Mouse (Mus musculus) stomach, postnatal 0 days (tissue): ENCODE results near the gene Myl9. TPM values are rescaled to one million over a fixed set of nuclear protein-coding genes. Genes with fewer than 3 reads are reported as not detected.
A peak's percentile ranks its signal among the peaks of the same experiment; 100 is the strongest.

Experiments used
- ATAC-seq: fragments of 200-750 bp; cut with Nextera tagmentation; 2 replicates; pipeline ENCODE4 v1.8.0; 2017; ENCODE audit not compliant: low FRiP score, low TSS enrichment
- DNase-seq: peaks from one replicate; pipeline ENCODE4 v3.0.0-alpha.2; 2016; ENCODE audit warnings: low spot score
- H3K27ac ChIP-seq: fragments of 300-500 bp; sonication (generic); replicated peaks from 2 replicates; pipeline ENCODE4 v1.5.1; 2014; ENCODE audit warnings: mild to moderate bottlenecking, control low read depth
- H3K27me3 ChIP-seq: fragments of 300-500 bp; sonication (generic); 2 replicates; pipeline ENCODE4 v1.6.1; 2014; ENCODE audit warnings: low read length; ENCODE audit not compliant: control insufficient read depth, insufficient read depth
- H3K36me3 ChIP-seq: fragments of 300-500 bp; sonication (generic); 2 replicates; pipeline ENCODE4 v1.6.1; 2014; ENCODE audit warnings: low read length, mixed read lengths; ENCODE audit not compliant: control insufficient read depth, insufficient read depth
- H3K4me1 ChIP-seq: fragments of 300-500 bp; sonication (generic); replicated peaks from 2 replicates; pipeline ENCODE4 v1.6.1; 2014; ENCODE audit warnings: antibody characterized with exemption; ENCODE audit not compliant: control insufficient read depth, insufficient read depth
- H3K4me2 ChIP-seq: fragments of 300-500 bp; sonication (generic); replicated peaks from 2 replicates; pipeline ENCODE4 v1.6.1; 2014; ENCODE audit warnings: low read depth, mild to moderate bottlenecking, control low read depth, moderate library complexity
- H3K4me3 ChIP-seq: fragments of 300-500 bp; sonication (generic); 2 replicates; pipeline ENCODE4 v1.5.1; 2014; ENCODE audit warnings: low read depth, low read length, control low read depth
- H3K9ac ChIP-seq: fragments of 300-500 bp; sonication (generic); 2 replicates; pipeline ENCODE4 v1.6.1; 2014; ENCODE audit warnings: mild to moderate bottlenecking, low read length, control low read depth, mixed read lengths
- H3K9me3 ChIP-seq: fragments of 300-500 bp; sonication (generic); 2 replicates; pipeline ENCODE4 v1.6.1; 2016; ENCODE audit warnings: low read length; ENCODE audit not compliant: control insufficient read depth
- CTCF ChIP-seq: IDR thresholded peaks from 2 replicates; pipeline ENCODE4 v1.5.1; 2016; ENCODE audit warnings: antibody characterized with exemption, low read depth, mild to moderate bottlenecking, moderate library complexity
- EP300 ChIP-seq: optimal IDR thresholded peaks from 2 replicates; pipeline ENCODE3; 2016; ENCODE audit warnings: antibody characterized with exemption
- WGBS: fragments of 180-500 bp; shearing (Covaris S2); extraction: QIAGEN DNeasy Blood & Tissue Kit; methylation state at CpG from one replicate; pipeline ENCODE4 v1.1.7; 2014; 5-methylcytosine and 5-hydroxymethylcytosine counted together
- polyA plus RNA-seq: library from polyadenylated mRNA; unstranded; fragments of >200 nt; fragmentation: Nextera tagmentation; extraction: Ambion mirVana; gene quantifications from 2 replicates; pipeline ENCODE4 v1.2.1, GENCODE M21; 2015

The Myl9 gene
- polyA plus RNA-seq, 1 experiment from 2014 or later = 2,268 TPM

DNA sequence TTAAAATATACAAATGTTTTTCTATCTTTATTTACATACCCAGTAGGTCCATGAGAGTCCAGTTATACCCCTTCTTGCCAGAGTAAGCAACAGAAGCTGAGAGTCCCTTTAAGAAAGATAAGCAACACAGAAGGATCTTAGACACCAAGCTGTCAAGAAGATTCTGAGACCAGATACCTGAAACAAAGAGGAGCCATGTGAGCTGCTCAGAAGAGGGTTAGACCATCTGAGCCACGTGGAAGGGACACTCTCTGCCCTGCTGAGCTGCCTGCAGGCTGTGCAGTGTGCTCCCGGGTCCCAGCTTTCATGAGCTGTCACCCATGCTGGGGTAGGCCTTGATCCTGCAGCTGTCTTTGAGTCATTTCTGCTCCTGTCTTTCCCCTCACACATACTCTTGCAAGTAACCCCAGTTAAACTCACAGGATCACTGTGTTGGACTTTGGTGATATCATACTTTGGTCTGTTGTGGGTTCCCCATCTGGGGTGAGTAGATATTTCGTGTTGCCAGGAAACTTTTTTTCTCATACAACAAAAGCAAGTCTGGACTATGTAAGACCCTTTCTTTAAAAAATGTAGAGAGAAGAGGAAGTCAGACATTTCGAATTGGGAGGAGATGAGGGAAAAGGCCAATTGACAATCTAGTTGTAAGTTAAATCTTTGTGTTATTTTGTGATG, 28.6 kb downstream of the Myl9 start:
- no peak overlapping the region for H3K27ac ChIP-seq
- ATAC-seq (no peak), DNase-seq (no peak)
- no peaks in the 10 kb centered on the region for H3K9me3 ChIP-seq
- no peaks in the 10 kb centered on the region for H3K27me3 ChIP-seq
- H3K4me2 ChIP-seq = no peak overlapping the region
- H3K36me3 ChIP-seq = no peaks in the 10 kb centered on the region
- H3K9ac ChIP-seq = no peak overlapping the region
- WGBS = 59% methylated on average over 4 of the region's 4 CpGs
- TF ChIP-seq CTCF (no peak), EP300 (no peak)
- H3K4me3 ChIP-seq = no peak overlapping the region
- H3K4me1 ChIP-seq = no peaks in the 10 kb centered on the region

DNA sequence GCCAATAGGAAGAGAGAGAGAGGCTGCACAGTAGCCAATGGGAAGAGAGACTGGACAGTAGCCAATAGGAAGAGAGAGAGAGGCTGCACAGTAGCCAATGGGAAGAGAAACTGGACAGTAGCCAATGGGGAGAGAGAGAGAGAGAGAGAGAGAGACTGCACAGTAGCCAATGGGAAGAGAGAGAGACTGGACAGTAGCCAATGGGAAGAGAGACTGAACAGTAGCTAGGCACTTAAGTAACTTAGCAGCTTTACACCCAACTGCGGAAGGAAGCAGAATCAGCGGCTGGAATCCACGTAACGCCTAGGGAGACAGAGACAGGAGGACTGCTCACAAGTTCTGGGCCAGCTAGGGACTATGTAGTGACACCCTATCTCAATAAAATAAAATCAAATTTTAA, 29.4 kb downstream of the Myl9 start:
- no peaks in the 10 kb centered on the region for H3K9me3 ChIP-seq
- DNase-seq = no peak
- no peaks in the 10 kb centered on the region for H3K4me1 ChIP-seq
- no peak overlapping the region for H3K4me3 ChIP-seq
- no peak overlapping the region for H3K27ac ChIP-seq
- 88% methylated on average over 4 of the region's 4 CpGs for WGBS
- no peak overlapping the region for H3K4me2 ChIP-seq
- no peak overlapping the region for H3K9ac ChIP-seq
- TF ChIP-seq CTCF (no peak), EP300 (no peak)
- no peak for ATAC-seq
- no peaks in the 10 kb centered on the region for H3K36me3 ChIP-seq
- no peaks in the 10 kb centered on the region for H3K27me3 ChIP-seq

DNA sequence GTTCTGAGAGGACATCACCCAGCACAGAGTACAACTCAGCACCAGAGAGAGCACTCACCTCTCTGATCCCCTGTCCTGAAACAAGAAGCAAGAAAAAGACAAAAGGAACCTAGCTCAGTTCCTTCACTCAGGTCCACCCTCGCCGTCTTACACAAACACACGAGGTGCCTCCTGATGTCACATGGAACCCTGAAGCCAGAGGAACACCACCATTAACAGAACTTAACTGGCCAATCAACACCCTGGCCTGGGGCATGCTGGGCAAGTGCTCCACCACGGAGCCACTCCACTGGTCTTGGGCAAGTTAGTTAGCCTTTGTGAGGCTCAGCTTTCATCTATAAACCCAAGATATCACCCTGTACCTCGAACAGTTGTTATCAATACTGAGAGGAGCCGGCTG, 31.7 kb downstream of the Myl9 start:
- no peak for DNase-seq

DNA sequence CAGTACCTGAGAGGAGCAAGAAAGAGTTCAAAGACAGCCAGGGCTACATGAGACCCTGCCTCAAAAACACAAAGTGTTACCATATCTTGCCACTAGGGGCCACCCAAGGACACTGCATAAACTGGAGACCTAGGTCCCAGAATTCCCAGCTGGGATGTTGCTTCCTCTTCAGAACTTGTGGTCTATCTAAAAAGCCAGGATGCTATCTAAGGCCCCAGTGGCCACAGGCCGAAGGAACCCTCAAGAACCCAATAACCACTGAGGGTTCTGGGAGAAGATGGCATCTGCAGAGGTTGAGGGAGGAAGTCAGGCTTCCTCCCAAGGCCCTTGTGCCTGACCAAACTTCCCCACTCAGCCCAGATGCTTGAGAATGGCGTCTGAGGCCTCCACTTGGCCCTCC, 34.4 kb downstream of the Myl9 start:
- WGBS = 61% methylated on average over 2 of the region's 2 CpGs
- no peak overlapping the region for H3K27ac ChIP-seq
- no peak overlapping the region for H3K4me3 ChIP-seq
- TF ChIP-seq CTCF (peak; percentile 92), EP300 (no peak)
- no peak overlapping the region for H3K4me2 ChIP-seq
- no peaks in the 10 kb centered on the region for H3K4me1 ChIP-seq
- H3K27me3 ChIP-seq = no peaks in the 10 kb centered on the region
- ATAC-seq (peak; percentile 45; the same call in 1 of the 2 replicates), DNase-seq (peak; percentile 50)
- no peaks in the 10 kb centered on the region for H3K36me3 ChIP-seq
- no peak overlapping the region for H3K9ac ChIP-seq
- no peaks in the 10 kb centered on the region for H3K9me3 ChIP-seq

More for the DNA sequence above, 31.7 kb downstream of the Myl9 start:
- Histone ChIP-seq H3K4me2 (no peak overlapping the region), H3K27ac (no peak overlapping the region), H3K9me3 (no peaks in the 10 kb centered on the region), H3K36me3 (no peaks in the 10 kb centered on the region), H3K27me3 (no peaks in the 10 kb centered on the region), H3K4me3 (no peak overlapping the region), H3K9ac (no peak overlapping the region), H3K4me1 (no peaks in the 10 kb centered on the region)
- ATAC-seq = no peak
- 55% methylated on average over 6 of the region's 6 CpGs for whole genome bisulfite sequencing
- TF ChIP-seq CTCF = no peak
- TF ChIP-seq EP300 = no peak

DNA sequence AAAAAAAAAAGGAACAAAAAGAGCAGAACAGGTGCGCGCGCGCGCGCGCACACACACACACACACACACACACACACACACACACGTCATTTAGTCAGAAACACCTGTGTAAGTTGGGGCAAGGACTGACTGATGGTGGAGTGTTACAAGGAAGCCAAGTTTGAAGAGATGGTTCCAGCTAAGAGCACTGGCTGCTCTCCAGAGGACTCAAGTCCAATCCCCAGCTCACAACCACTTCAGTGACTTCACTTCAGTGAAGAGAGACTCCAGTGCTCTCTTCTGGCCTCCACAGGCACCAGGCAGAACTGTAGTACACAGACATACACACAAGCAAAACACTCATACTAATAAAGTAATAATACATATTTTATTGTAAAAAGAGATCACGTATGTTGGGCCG, 35.5 kb downstream of the Myl9 start:
- H3K4me3 ChIP-seq = no peak overlapping the region
- 97% methylated on average over 10 of the region's 10 CpGs for WGBS
- no peak overlapping the region for H3K9ac ChIP-seq
- no peak overlapping the region for H3K4me2 ChIP-seq
- ATAC-seq = no peak
- H3K36me3 ChIP-seq = no peaks in the 10 kb centered on the region
- H3K27me3 ChIP-seq = no peaks in the 10 kb centered on the region
- TF ChIP-seq EP300 (no peak), CTCF (0 out of 2 replicates have a peak, but pooled peaks have one; percentile 6)
- no peaks in the 10 kb centered on the region for H3K4me1 ChIP-seq
- no peak for DNase-seq
- H3K9me3 ChIP-seq = no peaks in the 10 kb centered on the region
- H3K27ac ChIP-seq = no peak overlapping the region

DNA sequence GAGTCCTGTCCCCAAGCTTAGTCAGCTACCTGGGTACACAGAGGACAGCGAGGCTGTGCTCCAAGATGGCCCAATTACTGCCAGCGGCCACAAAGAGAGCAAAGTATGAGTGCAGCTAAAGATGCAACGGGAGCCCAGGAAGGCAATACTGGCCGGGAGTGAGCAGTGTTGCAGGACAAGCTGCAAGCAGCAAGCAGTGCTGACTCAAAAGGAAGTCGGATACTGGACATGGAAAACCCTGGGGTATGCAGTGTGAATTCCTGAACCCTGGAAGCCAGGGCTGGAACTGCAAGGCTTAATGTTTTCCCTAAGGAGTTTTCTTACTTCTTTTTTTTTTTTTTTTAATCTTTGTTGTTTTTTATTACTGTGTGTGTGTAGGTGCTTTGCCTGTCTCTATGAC, 36.3 kb downstream of the Myl9 start:
- H3K4me1 ChIP-seq = no peaks in the 10 kb centered on the region
- H3K27me3 ChIP-seq = no peaks in the 10 kb centered on the region
- DNase-seq (no peak), ATAC-seq (no peak)
- no peak overlapping the region for H3K27ac ChIP-seq
- TF ChIP-seq CTCF (no peak), EP300 (no peak)
- no peak overlapping the region for H3K9ac ChIP-seq
- H3K4me2 ChIP-seq = no peak overlapping the region
- H3K4me3 ChIP-seq = no peak overlapping the region
- H3K36me3 ChIP-seq = no peaks in the 10 kb centered on the region
- 70% methylated on average over 5 of the region's 5 CpGs for WGBS
- H3K9me3 ChIP-seq = no peaks in the 10 kb centered on the region
